Mouse (Mus musculus) heart, embryonic 12.5 days (tissue): ENCODE measurements around the gene Slc12a4. TPM values are rescaled to one million over a fixed set of nuclear protein-coding genes. Genes with fewer than 3 reads are reported as not detected.

ENCODE experiments used
- ATAC-seq: fragments of 200-750 bp; cut with Nextera tagmentation; 2 replicates; pipeline ENCODE4 v1.8.0; 2017; ENCODE audit warnings: moderate TSS enrichment, moderate library complexity; ENCODE audit not compliant: insufficient number of reproducible peaks, low FRiP score
- H3K27ac ChIP-seq: fragments of 300-500 bp; sonication (generic); 2 replicates; pipeline ENCODE4 v1.5.1; 2016; ENCODE audit warnings: mild to moderate bottlenecking, moderate library complexity; ENCODE audit not compliant: poor library complexity, severe bottlenecking
- H3K27me3 ChIP-seq: fragments of 300-500 bp; sonication (generic); replicated peaks from 2 replicates; pipeline ENCODE4 v1.6.1; 2016; ENCODE audit warnings: mild to moderate bottlenecking, moderate library complexity
- H3K36me3 ChIP-seq: fragments of 300-500 bp; sonication (generic); 2 replicates; pipeline ENCODE4 v1.6.1; 2016; ENCODE audit warnings: mild to moderate bottlenecking, moderate library complexity
- H3K4me1 ChIP-seq: fragments of 300-500 bp; sonication (generic); replicated peaks from 2 replicates; pipeline ENCODE4 v1.6.1; 2016; ENCODE audit warnings: mild to moderate bottlenecking
- H3K4me2 ChIP-seq: fragments of 300-500 bp; sonication (generic); 2 replicates; pipeline ENCODE4 v1.6.1; 2016; ENCODE audit warnings: mild to moderate bottlenecking, moderate library complexity
- H3K4me3 ChIP-seq: fragments of 300-500 bp; sonication (generic); 2 replicates; pipeline ENCODE4 v1.5.1; 2016; ENCODE audit warnings: mild to moderate bottlenecking
- H3K9ac ChIP-seq: fragments of 300-500 bp; sonication (generic); 2 replicates; pipeline ENCODE4 v1.6.1; 2016; ENCODE audit warnings: mild to moderate bottlenecking, moderate library complexity
- H3K9me3 ChIP-seq: fragments of 300-500 bp; sonication (generic); replicated peaks from 2 replicates; pipeline ENCODE4 v1.6.1; 2016; ENCODE audit warnings: mild to moderate bottlenecking, moderate library complexity
- WGBS: fragments of 180-500 bp; shearing (Covaris S2); methylation state at CpG from one replicate; pipeline ENCODE4 v1.1.7; 2016; 5-methylcytosine and 5-hydroxymethylcytosine counted together
- polyA plus RNA-seq: library from polyadenylated mRNA; unstranded; fragments of >200 nt; fragmentation: Nextera tagmentation; extraction: Ambion mirVana; gene quantifications from 2 replicates; pipeline ENCODE4 v1.2.1, GENCODE M21; 2016

Slc12a4 gene
- polyA plus RNA-seq, 1 experiment from 2014 or later: 57.5 TPM

DNA sequence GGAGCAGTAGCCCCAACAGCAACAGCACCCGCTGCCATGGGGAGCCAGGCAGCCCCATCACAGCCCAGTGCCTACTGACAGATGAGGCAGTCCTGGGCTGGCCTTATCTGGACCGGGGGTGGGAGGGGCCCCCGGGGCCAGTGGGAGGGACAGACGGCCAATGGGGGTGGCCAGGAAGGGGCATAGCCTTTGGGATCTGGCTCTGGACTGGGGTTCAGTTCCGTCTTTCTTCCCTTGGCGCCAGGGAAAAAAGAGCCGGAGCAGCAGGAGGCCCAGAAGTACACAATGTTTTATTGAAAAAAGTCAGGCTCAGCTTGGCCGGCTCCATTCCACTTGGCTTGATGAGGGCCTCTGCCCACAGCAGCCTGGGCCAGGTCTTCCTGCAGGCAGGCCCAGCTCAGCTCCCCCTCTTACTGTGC lies 22.6 kb downstream of the Slc12a4 start, which contains the start of gene Lcat:
Gene Lcat (minus strand): TSS at position 62 of the 419 bp plus-strand sequence.
- no peak for ATAC-seq
- Histone ChIP-seq H3K4me1 (peaks cover 5% of the 10 kb centered on the region), H3K9me3 (no peaks in the 10 kb centered on the region), H3K27me3 (no peaks in the 10 kb centered on the region), H3K36me3 (peaks cover 88% of the 10 kb centered on the region), H3K4me2 (no peak within 1 kb of the TSS), H3K4me3 (no peak within 1 kb of the TSS), H3K9ac (0 out of 2 replicates have a peak within 1 kb of the TSS, but pooled peaks have one; percentile 6), H3K27ac (no peak within 1 kb of the TSS)
- 75% methylated on average over 7 of the region's 8 CpGs for WGBS

DNA sequence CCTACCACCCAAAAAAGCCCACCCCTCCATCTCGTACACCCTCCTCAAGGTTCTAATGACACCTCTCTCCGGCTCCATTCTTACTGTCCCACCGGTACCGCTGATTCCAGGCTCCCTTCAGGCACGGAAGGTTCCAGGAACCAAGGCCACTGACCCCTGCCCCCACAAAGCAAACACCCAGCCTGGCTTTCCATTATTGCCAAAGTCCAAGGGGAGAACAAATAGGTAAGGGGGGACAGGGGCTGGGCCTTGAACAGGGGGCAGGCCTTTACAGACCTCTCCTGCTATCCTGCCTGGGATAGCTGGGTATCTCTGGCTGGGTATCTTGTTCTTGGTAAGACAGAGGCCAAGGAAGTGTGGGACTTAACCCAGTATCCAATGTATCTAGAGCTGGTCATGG lies 23.4 kb downstream of the Slc12a4 start:
- Histone ChIP-seq H3K9me3 (no peaks in the 10 kb centered on the region), H3K9ac (no peak overlapping the region), H3K4me2 (no peak overlapping the region), H3K4me1 (peaks cover 6% of the 10 kb centered on the region), H3K27me3 (no peaks in the 10 kb centered on the region), H3K4me3 (no peak overlapping the region), H3K36me3 (peaks cover 80% of the 10 kb centered on the region), H3K27ac (no peak overlapping the region)
- no peak for ATAC-seq
- 93% methylated on average over 5 of the region's 5 CpGs for WGBS

DNA sequence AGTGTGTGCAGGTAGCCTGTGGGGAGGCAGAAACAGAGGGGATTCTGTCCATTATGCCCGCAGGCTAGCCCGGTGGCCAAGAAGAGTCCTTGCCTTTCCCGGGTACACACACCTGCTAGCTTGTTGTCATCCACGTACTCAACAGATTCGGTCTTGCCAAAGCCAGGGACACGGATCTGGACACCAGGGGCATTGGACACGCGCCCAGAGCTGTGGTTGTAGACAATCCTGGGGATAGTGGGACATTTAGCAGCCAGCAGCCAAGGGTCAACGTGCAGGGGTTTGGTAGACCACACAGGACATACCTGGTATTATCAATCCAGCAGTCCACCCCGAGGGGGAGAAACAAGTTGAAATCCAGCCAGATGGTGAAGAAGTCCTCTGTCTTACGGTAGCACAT lies 23.9 kb downstream of the Slc12a4 start:
- peaks cover 6% of the 10 kb centered on the region for H3K4me1 ChIP-seq
- ATAC-seq: no peak
- no peaks in the 10 kb centered on the region for H3K9me3 ChIP-seq
- H3K27ac ChIP-seq: no peak overlapping the region
- H3K36me3 ChIP-seq: peaks cover 75% of the 10 kb centered on the region
- H3K4me3 ChIP-seq: no peak overlapping the region
- no peaks in the 10 kb centered on the region for H3K27me3 ChIP-seq
- WGBS: 89% methylated on average over 11 of the region's 11 CpGs
- H3K9ac ChIP-seq: no peak overlapping the region
- no peak overlapping the region for H3K4me2 ChIP-seq

DNA sequence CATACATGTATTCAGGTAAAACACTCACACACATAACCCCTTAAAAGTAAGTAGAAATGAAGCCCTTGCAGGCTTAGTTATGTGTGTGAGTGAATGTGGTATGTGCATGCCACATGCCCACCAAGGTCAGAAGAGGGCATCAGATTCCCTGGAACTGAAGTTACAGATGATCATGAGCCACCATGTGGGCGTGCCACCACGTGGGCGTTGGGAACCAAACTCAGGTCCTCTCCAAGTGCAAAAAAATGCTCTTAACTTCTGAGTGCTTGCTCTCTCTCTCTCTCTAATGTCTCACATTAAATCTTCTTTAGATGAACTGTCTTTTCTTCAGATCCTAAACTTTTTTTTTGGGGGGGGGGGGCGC lies 27.6 kb downstream of the Slc12a4 start, which contains the start of gene Psmb10:
Gene Psmb10 (minus strand): TSS at position 139 of the 364 bp plus-strand sequence.
- Histone ChIP-seq H3K9me3 (no peaks in the 10 kb centered on the region), H3K4me2 (peak within 1 kb of the TSS; percentile 86), H3K27me3 (no peaks in the 10 kb centered on the region), H3K36me3 (peaks cover 43% of the 10 kb centered on the region), H3K9ac (peak within 1 kb of the TSS; percentile 91), H3K4me1 (peaks cover 21% of the 10 kb centered on the region), H3K4me3 (peak within 1 kb of the TSS; percentile 77), H3K27ac (peak within 1 kb of the TSS; percentile 95)
- no peak for ATAC-seq
- 28% methylated on average over 4 of the region's 4 CpGs for WGBS

DNA sequence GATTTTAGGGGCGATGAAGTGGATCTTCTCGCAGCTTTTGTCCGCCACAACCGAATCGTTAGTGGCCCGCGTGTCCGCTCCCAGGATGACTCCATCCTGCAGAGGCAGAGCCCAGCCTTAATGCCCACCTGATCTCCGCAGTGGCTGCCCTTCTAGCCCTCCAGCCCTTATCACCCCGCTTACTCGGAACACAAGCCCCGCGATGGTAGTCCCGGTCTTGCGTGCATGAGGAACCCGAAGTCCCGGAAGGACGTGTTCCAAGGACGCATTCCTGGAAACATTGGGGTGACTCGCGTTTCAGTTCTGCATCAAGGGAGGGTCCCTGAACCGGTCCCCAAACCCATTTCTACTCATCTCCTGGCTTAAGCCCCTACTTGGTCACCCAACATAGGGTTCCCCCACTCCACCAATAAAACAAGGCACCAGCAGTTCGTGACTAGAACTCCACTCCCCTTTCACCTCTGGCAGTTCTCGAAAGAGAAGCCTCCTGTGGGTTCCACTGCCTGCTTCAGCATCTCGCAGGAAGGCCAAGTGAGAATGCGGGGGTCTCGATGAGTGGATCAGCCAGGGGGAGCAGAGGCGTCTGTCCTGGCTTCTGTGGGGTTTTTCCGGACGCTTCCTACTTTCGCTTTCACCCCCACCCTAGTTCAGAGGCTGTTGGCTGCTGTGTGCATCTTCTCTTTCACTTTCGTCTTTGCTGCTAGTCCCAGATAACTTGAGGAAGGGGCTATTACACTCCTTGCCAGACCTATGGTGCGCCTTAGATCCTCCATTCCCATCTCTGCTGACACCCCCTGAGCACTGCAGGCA lies 28.2 kb downstream of the Slc12a4 start:
- peaks cover 37% of the 10 kb centered on the region for H3K36me3 ChIP-seq
- peak overlapping the region; percentile 77 for H3K4me3 ChIP-seq
- H3K27ac ChIP-seq: peak overlapping the region; percentile 95
- H3K27me3 ChIP-seq: no peaks in the 10 kb centered on the region
- peak; percentile 31; the same call in 1 of the 2 replicates for ATAC-seq
- WGBS: under 1% methylated on average over 33 of the region's 33 CpGs
- H3K9ac ChIP-seq: peak overlapping the region; percentile 91
- peaks cover 21% of the 10 kb centered on the region for H3K4me1 ChIP-seq
- H3K9me3 ChIP-seq: no peaks in the 10 kb centered on the region
- peak overlapping the region; percentile 86 for H3K4me2 ChIP-seq

DNA sequence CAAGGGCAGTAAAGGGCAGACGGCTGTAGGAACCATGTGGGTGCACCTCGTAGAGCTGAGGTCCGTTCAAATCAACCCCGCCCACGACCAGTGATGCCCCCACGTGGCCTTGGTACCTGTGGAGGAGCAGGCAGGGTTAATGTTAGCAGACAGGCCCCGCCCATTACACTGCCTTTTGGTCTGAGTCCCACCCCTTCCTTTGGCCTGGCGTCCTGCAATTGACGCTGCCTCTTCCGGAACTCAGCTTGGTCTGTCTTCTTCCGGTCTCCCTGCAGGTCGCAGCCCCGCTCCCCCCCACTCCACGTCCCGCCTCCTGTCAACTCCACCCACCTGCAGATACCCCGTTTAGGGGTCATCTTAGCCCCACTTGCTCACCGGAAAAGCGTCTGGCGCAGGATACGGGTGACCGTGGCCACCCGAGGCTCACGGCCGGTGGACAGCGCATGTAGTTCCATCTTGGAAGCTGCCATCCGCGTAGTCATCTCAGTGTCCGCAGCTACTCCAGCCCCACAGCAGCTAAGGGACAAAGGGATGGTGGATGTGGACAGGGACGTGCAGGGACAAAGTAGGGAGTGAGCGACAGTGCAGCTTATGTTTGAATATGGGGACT lies 28.9 kb downstream of the Slc12a4 start:
- H3K27ac ChIP-seq: peak overlapping the region; percentile 95
- peak overlapping the region; percentile 86 for H3K4me2 ChIP-seq
- no peaks in the 10 kb centered on the region for H3K27me3 ChIP-seq
- peak overlapping the region; percentile 91 for H3K9ac ChIP-seq
- no peaks in the 10 kb centered on the region for H3K9me3 ChIP-seq
- peaks cover 37% of the 10 kb centered on the region for H3K36me3 ChIP-seq
- peaks cover 21% of the 10 kb centered on the region for H3K4me1 ChIP-seq
- ATAC-seq: peak; percentile 91
- WGBS: under 1% methylated on average over 30 of the region's 30 CpGs
- peak overlapping the region; percentile 77 for H3K4me3 ChIP-seq

DNA sequence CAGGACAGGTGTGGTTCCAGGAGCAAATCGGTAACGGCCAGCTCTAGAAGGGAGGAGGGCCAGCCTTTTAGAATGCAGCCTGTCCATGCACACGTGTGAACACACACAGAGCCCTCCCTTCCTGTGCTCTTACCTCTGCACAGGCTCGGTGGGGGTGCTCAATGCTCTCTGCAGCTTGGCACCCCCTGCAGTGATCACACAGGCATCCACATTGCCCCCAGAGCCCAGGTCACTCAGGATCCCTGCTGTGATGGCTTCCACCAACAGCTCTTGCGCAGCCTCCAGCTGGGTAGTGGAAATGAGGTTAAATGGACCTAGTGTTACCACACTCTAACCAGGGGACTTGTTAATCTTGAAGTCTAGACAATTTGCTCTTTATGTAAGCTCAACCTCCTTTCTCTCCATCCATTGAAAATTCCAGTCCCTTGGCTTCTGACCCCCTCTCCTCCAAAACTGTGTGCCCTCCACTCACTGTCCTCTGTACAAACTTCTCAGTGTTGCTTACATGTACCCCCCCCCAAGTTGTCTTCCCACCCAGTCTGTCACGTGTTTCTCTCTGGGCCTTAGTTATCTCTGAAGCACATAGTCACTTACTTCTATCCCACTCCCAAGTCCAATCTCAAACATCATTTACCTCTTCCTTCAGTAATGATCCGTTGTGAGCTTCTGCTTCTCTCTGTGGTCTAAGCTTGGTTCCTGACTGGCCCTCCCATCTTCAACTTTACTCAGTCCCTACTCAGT lies 29.9 kb downstream of the Slc12a4 start:
- WGBS: 26% methylated on average over 7 of the region's 7 CpGs
- H3K27ac ChIP-seq: peak overlapping the region; percentile 59; the same call in 1 of the 2 replicates
- peak overlapping the region; percentile 70 for H3K9ac ChIP-seq
- no peak for ATAC-seq
- H3K4me2 ChIP-seq: peak overlapping the region; percentile 86
- H3K36me3 ChIP-seq: peaks cover 34% of the 10 kb centered on the region
- H3K4me3 ChIP-seq: peak overlapping the region; percentile 77
- H3K4me1 ChIP-seq: peaks cover 22% of the 10 kb centered on the region
- H3K27me3 ChIP-seq: no peaks in the 10 kb centered on the region
- H3K9me3 ChIP-seq: no peaks in the 10 kb centered on the region

DNA sequence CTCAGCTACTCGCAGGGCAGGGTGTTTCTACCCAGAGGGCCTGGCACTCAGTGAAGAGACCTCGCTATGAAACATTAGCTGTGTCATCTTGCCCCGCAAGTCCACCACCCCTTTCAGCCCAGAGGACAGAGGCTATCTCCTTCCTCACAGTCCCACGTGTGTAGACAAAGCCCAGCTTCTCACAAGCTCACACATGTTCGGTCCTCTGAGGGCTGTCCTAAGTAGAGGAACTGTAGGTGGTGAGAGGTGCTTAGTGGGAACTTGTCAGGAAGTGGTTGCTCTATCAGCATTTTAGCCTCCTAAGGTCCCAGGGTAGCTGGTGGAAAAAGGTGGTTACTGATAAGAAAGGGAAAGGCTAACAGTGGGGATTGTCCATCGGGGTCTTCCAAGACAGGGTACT lies 30.8 kb downstream of the Slc12a4 start:
- no peak overlapping the region for H3K9ac ChIP-seq
- H3K27ac ChIP-seq: no peak overlapping the region
- no peaks in the 10 kb centered on the region for H3K27me3 ChIP-seq
- H3K4me3 ChIP-seq: no peak overlapping the region
- no peak overlapping the region for H3K4me2 ChIP-seq
- H3K4me1 ChIP-seq: peaks cover 24% of the 10 kb centered on the region
- ATAC-seq: no peak
- WGBS: 54% methylated on average over 6 of the region's 6 CpGs
- H3K9me3 ChIP-seq: no peaks in the 10 kb centered on the region
- H3K36me3 ChIP-seq: peaks cover 32% of the 10 kb centered on the region

DNA sequence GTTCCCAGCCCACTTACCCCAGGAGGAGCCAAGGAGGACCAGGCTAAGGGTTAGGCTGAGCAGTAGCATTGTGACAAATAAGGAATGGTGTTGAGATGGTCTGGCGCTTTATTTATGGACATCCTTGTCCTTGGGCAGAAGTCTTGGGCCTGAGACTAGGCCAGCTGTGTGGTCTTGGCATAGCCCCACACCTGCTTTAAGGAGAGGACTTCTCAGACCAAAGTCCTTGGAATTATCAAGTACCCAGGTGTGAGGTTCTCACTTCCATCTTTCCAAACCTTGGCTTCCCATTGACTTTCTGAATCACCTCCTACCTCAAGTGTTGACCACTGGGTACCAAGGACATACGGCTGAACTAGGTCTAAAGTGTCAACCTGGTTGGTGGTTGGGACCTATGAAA lies 32.1 kb downstream of the Slc12a4 start, which contains the start of gene Ctrl:
Gene Ctrl (minus strand): TSS at position 101 of the 400 bp plus-strand sequence.
- Histone ChIP-seq H3K4me2 (no peak within 1 kb of the TSS), H3K36me3 (peaks cover 30% of the 10 kb centered on the region), H3K27ac (no peak within 1 kb of the TSS), H3K9ac (no peak within 1 kb of the TSS), H3K9me3 (no peaks in the 10 kb centered on the region), H3K4me3 (no peak within 1 kb of the TSS), H3K27me3 (no peaks in the 10 kb centered on the region), H3K4me1 (peaks cover 24% of the 10 kb centered on the region)
- no peak for ATAC-seq
- 89% methylated on average over 2 of the region's 2 CpGs for WGBS

DNA sequence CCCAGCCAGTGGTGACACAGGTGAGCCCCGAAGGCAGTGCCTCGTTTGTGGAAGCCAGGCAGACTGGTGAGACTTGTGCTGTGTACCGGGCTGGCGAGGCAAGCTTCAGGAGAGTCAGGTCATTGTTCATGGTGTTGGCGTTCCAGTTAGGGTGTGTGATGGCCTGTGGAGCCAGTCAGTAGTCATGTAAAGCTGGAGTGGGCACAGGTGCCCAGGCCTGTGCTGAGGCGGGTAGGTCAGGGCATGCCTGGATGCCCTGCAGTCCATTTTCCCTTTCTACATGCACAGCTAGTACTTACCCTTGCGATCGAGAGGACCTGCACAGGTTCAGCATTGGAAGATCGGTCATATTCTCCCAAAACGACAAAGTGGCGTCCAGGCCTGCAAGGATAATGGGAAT lies 33.4 kb downstream of the Slc12a4 start:
- 82% methylated on average over 11 of the region's 11 CpGs for WGBS
- Histone ChIP-seq H3K4me2 (no peak overlapping the region), H3K4me1 (peaks cover 18% of the 10 kb centered on the region), H3K9ac (no peak overlapping the region), H3K4me3 (no peak overlapping the region), H3K27me3 (no peaks in the 10 kb centered on the region), H3K9me3 (no peaks in the 10 kb centered on the region), H3K36me3 (peaks cover 33% of the 10 kb centered on the region), H3K27ac (no peak overlapping the region)
- no peak for ATAC-seq

DNA sequence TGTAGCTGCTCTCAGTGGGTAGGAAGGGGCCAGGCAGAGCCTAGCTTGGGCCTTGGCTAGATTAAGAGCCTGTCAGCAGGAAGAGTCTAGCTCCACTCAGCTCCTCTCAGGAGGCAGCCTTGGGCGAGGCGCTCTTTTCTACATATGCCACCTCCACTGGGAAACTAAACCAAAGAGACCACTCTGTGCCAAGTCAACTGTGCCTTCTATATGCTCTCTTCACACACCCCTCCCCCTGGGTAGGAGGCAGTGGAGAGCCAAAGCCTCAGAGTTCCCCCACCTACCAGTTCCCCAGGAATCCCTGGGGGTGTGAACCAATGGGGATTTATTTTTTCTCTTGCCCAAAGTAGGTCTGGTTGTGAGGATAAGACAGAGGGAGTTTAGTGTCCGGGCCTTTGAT lies 34.6 kb downstream of the Slc12a4 start:
- Histone ChIP-seq H3K9ac (no peak overlapping the region), H3K4me2 (no peak overlapping the region), H3K27me3 (no peaks in the 10 kb centered on the region), H3K4me3 (no peak overlapping the region), H3K4me1 (peaks cover 13% of the 10 kb centered on the region), H3K36me3 (peaks cover 37% of the 10 kb centered on the region), H3K9me3 (no peaks in the 10 kb centered on the region), H3K27ac (no peak overlapping the region)
- 87% methylated on average over 3 of the region's 3 CpGs for WGBS
- no peak for ATAC-seq
